Mouse (Mus musculus) forebrain, embryonic 12.5 days (tissue): ENCODE measurements around the gene Olfr1184. TPM values are rescaled to one million over a fixed set of nuclear protein-coding genes. Genes with fewer than 3 reads are reported as not detected.
"Not testable (repeated sequence)": the region's sequence is repeated elsewhere in the genome, so short reads cannot be mapped to it uniquely, and the experiment has no call there.

Experiments
- ATAC-seq: fragments of 200-750 bp; cut with Nextera tagmentation; 2 replicates; pipeline ENCODE4 v1.8.0; 2017; ENCODE audit warnings: moderate TSS enrichment; ENCODE audit not compliant: low FRiP score
- H3K27ac ChIP-seq: fragments of 300-500 bp; sonication (generic); 2 replicates; pipeline ENCODE4 v1.5.1; 2016; ENCODE audit warnings: mild to moderate bottlenecking
- H3K27me3 ChIP-seq: fragments of 300-500 bp; sonication (generic); 2 replicates; pipeline ENCODE4 v1.6.1; 2016; ENCODE audit warnings: mild to moderate bottlenecking
- H3K36me3 ChIP-seq: fragments of 300-500 bp; sonication (generic); replicated peaks from 2 replicates; pipeline ENCODE4 v1.6.1; 2016; ENCODE audit warnings: mild to moderate bottlenecking
- H3K4me1 ChIP-seq: fragments of 300-500 bp; sonication (generic); 2 replicates; pipeline ENCODE4 v1.6.1; 2016
- H3K4me2 ChIP-seq: fragments of 300-500 bp; sonication (generic); 2 replicates; pipeline ENCODE4 v1.6.1; 2016; ENCODE audit warnings: mild to moderate bottlenecking, moderate library complexity
- H3K4me3 ChIP-seq: fragments of 300-500 bp; sonication (generic); replicated peaks from 2 replicates; pipeline ENCODE4 v1.5.1; 2016; ENCODE audit warnings: mild to moderate bottlenecking
- H3K9ac ChIP-seq: fragments of 300-500 bp; sonication (generic); 2 replicates; pipeline ENCODE4 v1.6.1; 2016; ENCODE audit warnings: mild to moderate bottlenecking
- H3K9me3 ChIP-seq: fragments of 300-500 bp; sonication (generic); 2 replicates; pipeline ENCODE4 v1.6.1; 2016
- WGBS: fragments of 180-500 bp; shearing (Covaris S2); methylation state at CpG from one replicate; pipeline ENCODE4 v1.1.7; 2016; 5-methylcytosine and 5-hydroxymethylcytosine counted together
- polyA plus RNA-seq: library from polyadenylated mRNA; unstranded; fragments of >200 nt; fragmentation: Nextera tagmentation; extraction: Ambion mirVana; gene quantifications from 2 replicates; pipeline ENCODE4 v1.2.1, GENCODE M21; 2016

The Olfr1184 gene
- polyA plus RNA-seq, result not detected in 2 replicates

GRCm38 (mm10) chr2:88483298-88483697, at the start of gene Olfr1184:
Gene Olfr1184, plus strand, starts transcription at chr2:88483598.
- Histone ChIP-seq H3K9me3 (no peaks in the 10 kb centered on the region), H3K4me3 (no peak within 1 kb of the TSS), H3K27ac (no peak within 1 kb of the TSS), H3K27me3 (no peaks in the 10 kb centered on the region), H3K4me1 (no peaks in the 10 kb centered on the region), H3K4me2 (no peak within 1 kb of the TSS), H3K36me3 (no peaks in the 10 kb centered on the region), H3K9ac (no peak within 1 kb of the TSS)
- ATAC-seq, result no peak
- WGBS, result 89% methylated on average over 2 of the region's 2 CpGs

GRCm38 (mm10) chr2:88449031-88449430, 34.4 kb upstream of the Olfr1184 start, which contains the start of gene Gm13757:
Gene Gm13757, minus strand, starts transcription at chr2:88449131.
- H3K4me3 ChIP-seq, result no peak within 1 kb of the TSS
- no peak within 1 kb of the TSS for H3K9ac ChIP-seq
- no peaks in the 10 kb centered on the region for H3K4me1 ChIP-seq
- 87% methylated on average over 1 of the region's 1 CpGs for WGBS
- H3K4me2 ChIP-seq, result no peak within 1 kb of the TSS
- H3K27me3 ChIP-seq, result no peaks in the 10 kb centered on the region
- H3K9me3 ChIP-seq, result no peaks in the 10 kb centered on the region
- H3K36me3 ChIP-seq, result no peaks in the 10 kb centered on the region
- no peak for ATAC-seq
- H3K27ac ChIP-seq, result no peak within 1 kb of the TSS

- H3K9me3 ChIP-seq, H3K36me3 ChIP-seq, H3K9ac ChIP-seq, H3K4me3 ChIP-seq, H3K4me1 ChIP-seq, H3K27me3 ChIP-seq, H3K27ac ChIP-seq, ATAC-seq, H3K4me2 ChIP-seq: not testable (repeated sequence)
- 100% methylated on average over 1 of the region's 1 CpGs for WGBS
These were observed 28.8 kb upstream of the Olfr1184 start, which contains the start of gene Olfr1183 for GRCm38 (mm10) chr2:88454567-88454966. Gene Olfr1183, plus strand, starts transcription at chr2:88454867.

GRCm38 (mm10) chr2:88493020-88493419, 9.6 kb downstream of the Olfr1184 start, which contains the start of gene Olfr1185-ps1:
Gene Olfr1185-ps1, plus strand, starts transcription at chr2:88493320.
- no peaks in the 10 kb centered on the region for H3K9me3 ChIP-seq
- no peak for ATAC-seq
- 78% methylated on average over 2 of the region's 2 CpGs for WGBS
- no peaks in the 10 kb centered on the region for H3K36me3 ChIP-seq
- no peak within 1 kb of the TSS for H3K4me3 ChIP-seq
- no peak within 1 kb of the TSS for H3K4me2 ChIP-seq
- no peaks in the 10 kb centered on the region for H3K4me1 ChIP-seq
- no peak within 1 kb of the TSS for H3K9ac ChIP-seq
- no peak within 1 kb of the TSS for H3K27ac ChIP-seq
- no peaks in the 10 kb centered on the region for H3K27me3 ChIP-seq

GRCm38 (mm10) chr2:88518251-88518650, 34.9 kb downstream of the Olfr1184 start, which contains the start of gene Olfr1186:
Gene Olfr1186, plus strand, starts transcription at chr2:88518551.
- H3K9me3 ChIP-seq, result no peaks in the 10 kb centered on the region
- H3K4me2 ChIP-seq, result no peak within 1 kb of the TSS
- H3K4me1 ChIP-seq, result no peaks in the 10 kb centered on the region
- no peak within 1 kb of the TSS for H3K27ac ChIP-seq
- ATAC-seq, result no peak
- no peak within 1 kb of the TSS for H3K4me3 ChIP-seq
- no peaks in the 10 kb centered on the region for H3K36me3 ChIP-seq
- H3K9ac ChIP-seq, result no peak within 1 kb of the TSS
- 92% methylated on average over 2 of the region's 2 CpGs for WGBS
- no peaks in the 10 kb centered on the region for H3K27me3 ChIP-seq

- no peak overlapping the region for H3K27ac ChIP-seq
- H3K36me3 ChIP-seq, result no peaks in the 10 kb centered on the region
- no peaks in the 10 kb centered on the region for H3K9me3 ChIP-seq
- no peak overlapping the region for H3K9ac ChIP-seq
- 83% methylated on average over 3 of the region's 3 CpGs for WGBS
- no peaks in the 10 kb centered on the region for H3K4me1 ChIP-seq
- ATAC-seq, result no peak
- H3K4me2 ChIP-seq, result no peak overlapping the region
- no peak overlapping the region for H3K4me3 ChIP-seq
- no peaks in the 10 kb centered on the region for H3K27me3 ChIP-seq
These were observed 42.3 kb downstream of the Olfr1184 start for GRCm38 (mm10) chr2:88525720-88526119.

Other genes starting within 250 kb of the Olfr1184 start
- not detected in 2 replicates for gene Olfr1173, start 203.7 kb upstream of the Olfr1184 start, polyA plus RNA-seq
- gene Olfr1174-ps, start 168.5 kb upstream of the Olfr1184 start, polyA plus RNA-seq, result not detected in 2 replicates
- gene Olfr1175-ps, start 156.4 kb upstream of the Olfr1184 start, polyA plus RNA-seq, result not detected in 2 replicates
- not detected in 2 replicates for gene Olfr1176, start 146.9 kb upstream of the Olfr1184 start, polyA plus RNA-seq
- gene Olfr1177-ps, start 137.1 kb upstream of the Olfr1184 start, polyA plus RNA-seq, result not detected in 2 replicates
- gene Olfr1178, start 96.5 kb upstream of the Olfr1184 start, polyA plus RNA-seq, result not detected in 2 replicates
- not detected in 2 replicates for gene Olfr1179, start 77.1 kb upstream of the Olfr1184 start, polyA plus RNA-seq
- gene Olfr1180, start 64.4 kb upstream of the Olfr1184 start, polyA plus RNA-seq, result not detected in 2 replicates
- not detected in 2 replicates for gene Olfr1181, start 57.4 kb upstream of the Olfr1184 start, polyA plus RNA-seq
- gene Gm13757, start 34.5 kb upstream of the Olfr1184 start, polyA plus RNA-seq, result not detected in 2 replicates
- gene Olfr1183, start 28.7 kb upstream of the Olfr1184 start, polyA plus RNA-seq, result not detected in 2 replicates
- not detected in 2 replicates for gene Olfr1185-ps1, start 9.7 kb downstream of the Olfr1184 start, polyA plus RNA-seq
- not detected in 2 replicates for gene Olfr1186, start 35.0 kb downstream of the Olfr1184 start, polyA plus RNA-seq
- not detected in 2 replicates for gene Olfr1188, start 73.3 kb downstream of the Olfr1184 start, polyA plus RNA-seq
- not detected in 2 replicates for gene Olfr1189, start 102.9 kb downstream of the Olfr1184 start, polyA plus RNA-seq
- not detected in 2 replicates for gene Olfr1191-ps1, start 156.9 kb downstream of the Olfr1184 start, polyA plus RNA-seq
- gene Olfr1192-ps1, start 164.9 kb downstream of the Olfr1184 start, polyA plus RNA-seq, result not detected in 2 replicates
- not detected in 2 replicates for gene Olfr1193, start 192.0 kb downstream of the Olfr1184 start, polyA plus RNA-seq
- gene Olfr1195, start 205.6 kb downstream of the Olfr1184 start, polyA plus RNA-seq, result not detected in 2 replicates
- not detected in 2 replicates for gene Olfr1196, start 221.0 kb downstream of the Olfr1184 start, polyA plus RNA-seq
- gene Olfr1197, start 248.8 kb downstream of the Olfr1184 start, polyA plus RNA-seq, result not detected in 2 replicates